Mouse (Mus musculus) forebrain, embryonic 14.5 days (tissue): ENCODE measurements around the gene Rufy3. TPM values are rescaled to one million over a fixed set of nuclear protein-coding genes. Genes with fewer than 3 reads are reported as not detected.
A peak's percentile ranks its signal among the peaks of the same experiment; 100 is the strongest.

Experiments
- ATAC-seq: fragments of 200-750 bp; cut with Nextera tagmentation; 2 replicates; pipeline ENCODE4 v1.8.0; 2017; ENCODE audit warnings: mild to moderate bottlenecking, moderate library complexity
- DNase-seq: peaks from one replicate; pipeline ENCODE4 v3.0.0-alpha.2; 2015; ENCODE audit warnings: low spot score
- H3K27ac ChIP-seq: fragments of 300-500 bp; sonication (generic); 2 replicates; pipeline ENCODE4 v1.5.1; 2014; ENCODE audit warnings: low read depth, mild to moderate bottlenecking, control low read depth, low read length, moderate library complexity
- H3K27me3 ChIP-seq: fragments of 300-500 bp; sonication (generic); replicated peaks from 2 replicates; pipeline ENCODE4 v1.6.1; 2014; ENCODE audit warnings: low read length, control low read depth, mixed read lengths; ENCODE audit not compliant: control insufficient read depth, insufficient read depth
- H3K36me3 ChIP-seq: fragments of 300-500 bp; sonication (generic); 2 replicates; pipeline ENCODE4 v1.6.1; 2014; ENCODE audit warnings: low read length, control low read depth; ENCODE audit not compliant: control insufficient read depth, insufficient read depth
- H3K4me1 ChIP-seq: fragments of 300-500 bp; sonication (generic); 2 replicates; pipeline ENCODE4 v1.6.1; 2014; ENCODE audit warnings: antibody characterized with exemption, low read length, control low read depth; ENCODE audit not compliant: control insufficient read depth, insufficient read depth
- H3K4me2 ChIP-seq: fragments of 300-500 bp; sonication (generic); 2 replicates; pipeline ENCODE4 v1.6.1; 2014; ENCODE audit warnings: mild to moderate bottlenecking, control low read depth, low read length
- H3K4me3 ChIP-seq: fragments of 300-500 bp; sonication (generic); 2 replicates; pipeline ENCODE4 v1.5.1; 2014; ENCODE audit warnings: low read depth, low read length, control low read depth
- H3K9ac ChIP-seq: fragments of 300-500 bp; sonication (generic); 2 replicates; pipeline ENCODE4 v1.6.1; 2014; ENCODE audit warnings: mild to moderate bottlenecking, low read length, control low read depth, moderate library complexity
- H3K9me3 ChIP-seq: fragments of 300-500 bp; sonication (generic); replicated peaks from 2 replicates; pipeline ENCODE4 v1.6.1; 2016; ENCODE audit warnings: low read length, control low read depth, mixed read lengths; ENCODE audit not compliant: control insufficient read depth
- WGBS: fragments of 180-500 bp; shearing (Covaris S2); extraction: QIAGEN DNeasy Blood & Tissue Kit; methylation state at CpG from one replicate; pipeline ENCODE4 v1.1.7; 2014; 5-methylcytosine and 5-hydroxymethylcytosine counted together
- polyA plus RNA-seq: library from polyadenylated mRNA; unstranded; fragments of >200 nt; fragmentation: Nextera tagmentation; extraction: Ambion mirVana; gene quantifications from 2 replicates; pipeline ENCODE4 v1.2.1, GENCODE M21; 2014

Gene Rufy3
- polyA plus RNA-seq, 1 experiment from 2014 or later: 155 TPM

DNA sequence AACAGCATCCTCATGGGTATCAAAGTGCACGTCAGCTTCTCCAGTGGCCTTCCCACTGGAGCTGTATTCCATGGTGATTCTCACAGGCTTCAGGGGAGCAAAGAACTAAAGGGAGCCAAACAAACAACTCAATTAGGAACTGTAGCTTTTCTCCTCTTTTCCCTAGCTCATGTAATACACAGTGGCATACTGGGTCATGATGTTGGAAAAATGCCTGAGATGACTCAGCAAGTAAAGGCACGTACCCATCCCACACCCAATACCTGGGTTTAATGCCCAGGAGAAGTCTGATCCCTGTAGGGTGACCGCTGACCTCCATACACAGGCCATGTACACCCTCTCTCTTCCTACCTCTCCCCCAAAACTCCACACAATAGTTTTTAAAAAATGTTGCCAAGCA, 98.3 kb downstream of the Rufy3 start:
- WGBS: 91% methylated on average over 3 of the region's 3 CpGs
- Histone ChIP-seq H3K4me3 (no peak overlapping the region), H3K9ac (no peak overlapping the region), H3K27me3 (no peaks in the 10 kb centered on the region), H3K27ac (no peak overlapping the region), H3K9me3 (no peaks in the 10 kb centered on the region), H3K4me2 (no peak overlapping the region), H3K36me3 (peaks cover 90% of the 10 kb centered on the region), H3K4me1 (no peaks in the 10 kb centered on the region)
- no peak for ATAC-seq
- no peak for DNase-seq

DNA sequence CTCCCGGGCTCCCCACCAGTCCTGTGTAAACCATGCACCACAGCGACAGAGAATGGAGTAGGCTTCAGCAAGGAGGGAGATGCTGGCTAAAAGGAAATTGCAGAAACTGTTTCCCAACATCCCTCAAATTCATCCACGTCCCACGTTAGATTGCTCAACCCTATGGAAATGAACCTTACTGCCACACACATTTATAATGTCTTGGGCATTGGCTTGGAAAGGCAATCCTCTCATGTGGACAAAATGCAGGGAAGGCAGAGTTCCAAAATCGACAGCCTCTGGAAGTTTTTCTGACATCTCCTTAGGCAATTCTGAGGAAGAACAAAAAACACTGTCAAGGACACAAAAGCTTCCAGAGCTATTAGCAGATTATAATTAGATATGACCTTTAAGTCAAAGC, 99.0 kb downstream of the Rufy3 start:
- H3K4me2 ChIP-seq: no peak overlapping the region
- WGBS: 83% methylated on average over 5 of the region's 5 CpGs
- no peak for DNase-seq
- no peaks in the 10 kb centered on the region for H3K4me1 ChIP-seq
- no peak overlapping the region for H3K4me3 ChIP-seq
- no peak overlapping the region for H3K9ac ChIP-seq
- H3K27me3 ChIP-seq: no peaks in the 10 kb centered on the region
- H3K9me3 ChIP-seq: no peaks in the 10 kb centered on the region
- H3K36me3 ChIP-seq: peaks cover 90% of the 10 kb centered on the region
- no peak overlapping the region for H3K27ac ChIP-seq
- no peak for ATAC-seq

DNA sequence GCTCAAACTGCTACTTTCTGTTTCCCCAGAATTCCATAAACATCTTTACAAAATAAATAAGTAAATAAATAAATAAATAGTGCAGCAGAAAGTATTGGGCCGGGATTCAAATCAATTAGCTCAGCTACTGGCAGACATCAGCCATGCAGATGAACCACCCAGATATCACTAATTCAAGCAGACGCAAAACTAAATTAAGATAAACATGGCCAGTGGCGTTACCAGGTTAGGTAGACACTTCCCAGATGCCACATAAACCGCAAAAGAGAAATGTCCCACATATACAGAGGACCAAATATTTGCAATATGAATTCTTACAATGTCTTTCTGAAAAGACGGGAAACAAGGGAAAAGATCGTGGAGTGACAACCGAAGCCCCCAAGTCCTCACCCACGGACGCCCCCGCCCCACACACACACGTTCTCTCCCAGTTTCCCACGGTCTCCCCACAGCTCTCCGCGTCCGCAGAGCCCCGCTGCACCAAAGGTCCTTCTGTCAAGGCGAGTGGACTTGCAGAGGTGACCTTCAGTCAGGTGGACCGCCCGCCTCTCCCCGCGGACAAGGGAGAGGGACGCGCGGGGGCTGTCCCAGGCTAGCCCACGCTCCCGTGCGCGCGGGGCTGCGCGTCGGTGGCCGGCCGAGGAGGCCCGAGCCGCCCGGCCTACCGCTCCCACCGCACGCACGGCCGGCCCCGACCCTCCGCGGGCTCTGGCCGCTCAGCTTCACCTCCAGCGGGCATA, 110.0 kb downstream of the Rufy3 start:
- ATAC-seq: peak; percentile 52

DNA sequence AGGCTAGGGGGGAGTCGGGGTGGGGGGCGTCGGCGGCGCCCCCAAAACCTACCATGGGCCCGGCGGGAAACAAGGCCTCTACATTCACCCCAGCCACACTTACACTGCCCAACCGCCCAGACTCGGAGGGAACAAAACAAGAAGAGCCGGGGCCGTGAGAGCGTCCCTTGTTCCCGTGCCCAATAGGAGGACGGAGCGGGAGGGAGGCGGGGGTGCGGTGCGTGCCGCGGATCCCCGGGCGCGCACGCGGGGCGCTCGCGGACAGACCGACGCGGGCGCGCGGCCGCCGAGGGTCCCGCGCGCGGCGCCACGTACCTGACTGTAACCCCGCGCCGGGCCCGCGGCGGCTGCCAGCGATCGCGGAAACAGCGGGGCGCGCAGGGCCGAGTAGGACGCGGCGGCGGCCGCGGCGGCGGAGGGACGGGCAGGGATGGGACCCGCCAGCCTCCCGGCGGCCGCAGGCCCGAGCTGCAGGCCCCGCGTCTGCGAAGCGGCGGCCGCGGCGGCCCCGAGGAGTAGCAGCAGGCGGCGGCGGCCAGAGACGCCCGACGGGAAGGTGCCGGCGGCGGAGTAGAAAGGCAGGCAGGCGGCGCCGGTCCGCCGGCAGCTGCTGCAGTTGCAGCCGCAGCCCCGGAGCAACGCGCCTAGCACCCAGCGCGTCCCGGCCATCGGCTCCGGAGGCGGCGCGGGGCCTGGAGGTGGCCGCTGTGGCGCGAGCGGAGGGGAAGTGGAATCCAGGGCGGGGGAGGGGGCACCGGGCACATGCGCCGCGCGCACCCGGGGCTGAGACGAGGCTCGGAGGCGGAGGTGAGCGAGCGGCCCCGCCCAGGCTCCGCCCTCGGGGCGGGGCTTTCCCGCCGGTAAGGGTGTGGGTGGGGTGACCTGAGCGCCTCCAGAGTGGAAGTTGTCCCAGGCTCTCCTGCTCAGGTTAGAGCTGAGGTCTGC, 110.9 kb downstream of the Rufy3 start, which contains the start of gene Grsf1:
Gene Grsf1 (minus strand): TSS at position 729 of the 945 bp plus-strand sequence.
- DNase-seq (peak; percentile 93), ATAC-seq (peak; percentile 93)
- Histone ChIP-seq H3K36me3 (peaks cover 19% of the 10 kb centered on the region; the same call in 1 of the 2 replicates), H3K9ac (peak within 1 kb of the TSS; percentile 95), H3K27ac (peak within 1 kb of the TSS; percentile 98), H3K27me3 (no peaks in the 10 kb centered on the region), H3K4me2 (peak within 1 kb of the TSS; percentile 68), H3K4me1 (peaks cover 10% of the 10 kb centered on the region), H3K4me3 (peak within 1 kb of the TSS; percentile 89), H3K9me3 (no peaks in the 10 kb centered on the region)
- under 1% methylated on average over 100 of the region's 127 CpGs for WGBS

More for the DNA sequence above, 110.0 kb downstream of the Rufy3 start:
- WGBS: 1% methylated on average over 41 of the region's 47 CpGs
- H3K27ac ChIP-seq: peak overlapping the region; percentile 98
- peak; percentile 30 for DNase-seq
- peaks cover 10% of the 10 kb centered on the region for H3K4me1 ChIP-seq
- H3K27me3 ChIP-seq: no peaks in the 10 kb centered on the region
- H3K4me2 ChIP-seq: peak overlapping the region; percentile 68
- H3K9ac ChIP-seq: peak overlapping the region; percentile 95
- H3K36me3 ChIP-seq: peaks cover 27% of the 10 kb centered on the region
- H3K9me3 ChIP-seq: no peaks in the 10 kb centered on the region
- H3K4me3 ChIP-seq: peak overlapping the region; percentile 89

DNA sequence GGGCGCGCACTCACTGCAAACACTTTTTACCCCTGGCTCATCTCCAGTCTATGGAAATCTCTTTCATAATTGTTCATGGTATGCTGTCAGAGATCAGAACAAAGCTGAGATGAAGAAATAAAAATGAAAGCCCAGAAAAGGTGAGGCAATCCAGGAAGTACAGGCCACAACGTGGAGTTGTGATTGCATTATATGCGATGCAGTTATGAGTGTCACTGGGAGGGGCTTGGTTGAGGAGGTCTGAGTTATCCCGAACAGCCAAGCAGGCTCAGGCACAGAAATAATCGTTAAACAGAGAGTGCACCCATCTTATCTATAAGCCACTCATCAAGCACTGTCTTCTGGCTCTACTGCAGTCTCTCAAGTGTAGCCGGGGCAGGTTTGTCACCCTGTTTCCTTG, 114.1 kb downstream of the Rufy3 start:
- no peaks in the 10 kb centered on the region for H3K27me3 ChIP-seq
- H3K4me2 ChIP-seq: no peak overlapping the region
- 56% methylated on average over 7 of the region's 7 CpGs for WGBS
- no peaks in the 10 kb centered on the region for H3K36me3 ChIP-seq
- H3K27ac ChIP-seq: no peak overlapping the region
- DNase-seq (no peak), ATAC-seq (no peak)
- peaks cover 7% of the 10 kb centered on the region for H3K4me1 ChIP-seq
- no peaks in the 10 kb centered on the region for H3K9me3 ChIP-seq
- no peak overlapping the region for H3K9ac ChIP-seq
- H3K4me3 ChIP-seq: no peak overlapping the region

DNA sequence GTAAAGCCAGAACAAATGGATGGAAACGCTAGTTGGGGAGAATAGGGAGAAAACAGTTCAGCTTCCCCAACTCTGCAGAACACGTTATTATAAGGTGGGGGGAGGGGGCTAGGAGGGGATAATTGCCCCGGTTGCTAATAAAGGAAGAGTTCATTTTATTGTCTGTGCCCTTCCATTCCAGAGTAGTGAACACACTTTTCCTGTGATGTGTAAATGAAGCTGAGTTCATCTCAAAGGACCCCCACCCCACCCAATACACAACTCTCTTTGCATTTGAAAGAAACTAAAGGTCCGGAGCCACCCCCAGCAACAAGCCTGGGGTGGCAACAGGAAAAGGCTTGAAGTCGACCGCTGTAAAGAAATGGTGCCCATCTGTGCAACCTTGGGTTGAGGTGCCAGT, 114.5 kb downstream of the Rufy3 start:
- H3K27ac ChIP-seq: no peak overlapping the region
- 10% methylated on average over 6 of the region's 6 CpGs for WGBS
- no peaks in the 10 kb centered on the region for H3K27me3 ChIP-seq
- no peak for ATAC-seq
- no peak for DNase-seq
- no peak overlapping the region for H3K4me2 ChIP-seq
- H3K9ac ChIP-seq: no peak overlapping the region
- no peaks in the 10 kb centered on the region for H3K9me3 ChIP-seq
- H3K4me3 ChIP-seq: no peak overlapping the region
- H3K36me3 ChIP-seq: no peaks in the 10 kb centered on the region
- peaks cover 3% of the 10 kb centered on the region for H3K4me1 ChIP-seq

DNA sequence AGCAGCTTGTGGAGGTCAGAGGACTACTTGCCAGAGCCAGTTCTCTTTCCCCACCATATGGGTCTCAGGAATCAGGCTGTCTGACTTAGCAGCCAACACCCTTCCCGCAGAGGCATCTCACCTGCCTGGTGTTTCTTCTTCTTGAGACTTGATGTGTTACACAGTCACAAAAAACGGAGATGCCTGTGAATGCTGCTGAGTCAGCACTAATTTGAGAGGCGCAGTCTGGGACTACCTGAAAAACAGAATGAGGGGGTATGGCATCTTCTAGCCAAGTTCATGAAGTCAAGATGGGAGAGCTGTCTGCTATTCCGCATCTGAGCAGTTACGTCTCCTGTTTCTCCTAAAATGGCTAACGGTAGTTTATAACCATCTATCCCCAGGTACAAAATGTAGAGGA, 115.7 kb downstream of the Rufy3 start:
- WGBS: 87% methylated on average over 6 of the region's 6 CpGs
- no peak for ATAC-seq
- DNase-seq: no peak

DNA sequence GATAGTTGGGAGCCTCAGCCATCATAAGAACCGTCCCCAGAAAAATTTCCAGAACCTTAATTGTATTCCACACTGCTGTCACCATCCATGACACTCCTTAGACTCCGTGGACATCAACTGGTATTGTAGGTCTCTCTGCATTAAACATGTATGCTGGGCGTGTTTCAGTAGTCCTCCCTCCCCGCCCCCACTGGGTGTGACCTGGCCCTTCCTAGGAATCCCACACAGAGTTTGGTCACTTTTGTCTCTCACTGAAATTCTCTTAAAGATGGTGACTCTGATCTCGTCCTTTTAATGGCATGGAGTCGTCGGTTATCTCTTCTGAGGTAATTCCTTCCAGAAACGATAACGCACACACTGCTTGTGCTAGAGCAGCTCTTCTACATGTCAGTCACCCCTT, 118.9 kb downstream of the Rufy3 start:
- H3K4me1 ChIP-seq: no peaks in the 10 kb centered on the region
- no peaks in the 10 kb centered on the region for H3K9me3 ChIP-seq
- H3K27ac ChIP-seq: no peak overlapping the region
- H3K36me3 ChIP-seq: no peaks in the 10 kb centered on the region
- no peak overlapping the region for H3K4me3 ChIP-seq
- H3K4me2 ChIP-seq: no peak overlapping the region
- DNase-seq (no peak), ATAC-seq (no peak)
- H3K27me3 ChIP-seq: no peaks in the 10 kb centered on the region
- WGBS: 90% methylated on average over 9 of the region's 9 CpGs
- H3K9ac ChIP-seq: no peak overlapping the region

More for the DNA sequence above, 115.7 kb downstream of the Rufy3 start:
- no peak overlapping the region for H3K27ac ChIP-seq
- H3K4me2 ChIP-seq: no peak overlapping the region
- no peaks in the 10 kb centered on the region; the same call in 1 of the 2 replicates for H3K4me1 ChIP-seq
- no peaks in the 10 kb centered on the region for H3K9me3 ChIP-seq
- no peaks in the 10 kb centered on the region for H3K27me3 ChIP-seq
- no peak overlapping the region for H3K9ac ChIP-seq
- H3K4me3 ChIP-seq: no peak overlapping the region
- no peaks in the 10 kb centered on the region for H3K36me3 ChIP-seq
